ENCODE assay signal across 13 mouse cellular contexts in genomic region chr11:70177647-70178046, GRCm38 (mm10). TPM values are rescaled to one million over a fixed set of nuclear protein-coding genes. Genes with fewer than 3 reads are reported as not detected.
DNase-seq lines count a peak whose midpoint lies in the region; ATAC-seq and TF ChIP-seq lines count a peak whose summit lies in the region.
"Had no signal": no experiment of that assay in that cellular context is flagged by ENCODE, and none has a peak within 500 bp of the region (broad histone marks: within the 10 kb centered on the region; RNA-seq: fewer than 3 reads in every experiment).

No protein-coding gene starts in this region.

- intact Hi-C loops in gastrocnemius, adult 2 months (cut with DNase I) = no loop called here
- intact Hi-C loops in left cerebral cortex, postnatal 25 days (cut with DNase I) = loop anchor here (2.0 kb wide), 1 partner anchor 103 kb away; no protein-coding TSS in a partner anchor

- no peak for TF ChIP-seq POLR2A in brain, embryonic 14.5 days (IDR thresholded peaks at IDR 0.05; ENCODE audit: borderline replicate concordance, extremely low read depth, insufficient read depth, insufficient read length, poor library complexity, severe bottlenecking)

- DNase-seq in gastrocnemius, adult 2 months = no peak
- no peak for DNase-seq in gastrocnemius, adult 8-10 months (ENCODE audit: low spot score in 2 of 2)
- DNase-seq in lung, embryonic 14.5 days = no peak
- no peak for DNase-seq in lung, postnatal 25 days (ENCODE audit: low spot score)
- DNase-seq in brain, embryonic 14.5 days (ENCODE audit: low read depth) = no peak
- no peak for DNase-seq in left cerebral cortex, postnatal 25 days (ENCODE audit: low spot score in 2 of 2)

- peak; percentile 35 for TF ChIP-seq CTCF in gastrocnemius, adult 2 months (IDR thresholded peaks at IDR 0.05)
- peak; percentile 50; the same call in 1 of the 2 replicates for TF ChIP-seq CTCF in lung, embryonic 14.5 days (IDR thresholded peaks at IDR 0.05; ENCODE audit: low read depth)
- TF ChIP-seq CTCF in E14TG2a.4 (conservative IDR thresholded peaks at IDR 0.05; ENCODE audit: low read length) = peak; percentile 92
- peak; percentile 42; the same call in 1 of the 2 replicates for TF ChIP-seq CTCF in brain, embryonic 14.5 days (IDR thresholded peaks at IDR 0.05; ENCODE audit: borderline replicate concordance, extremely low read depth, insufficient read depth, insufficient read length)

- H3K4me1 ChIP-seq in lung, embryonic 14.5 days (ENCODE audit: insufficient read depth) = no peaks in the 10 kb centered on the region
- no peaks in the 10 kb centered on the region for H3K4me1 ChIP-seq in E14TG2a.4 (replicated peaks; ENCODE audit: low read depth, low read length)
- H3K4me1 ChIP-seq: embryonic facial prominence, embryonic 15.5 days; limb, embryonic 12.5 days; midbrain, embryonic 12.5 days had no signal

- H3K36me3 ChIP-seq in lung, embryonic 14.5 days (ENCODE audit: insufficient read depth) = no peaks in the 10 kb centered on the region
- H3K36me3 ChIP-seq in E14TG2a.4 (ENCODE audit: insufficient read depth, low read length) = no peaks in the 10 kb centered on the region
- H3K36me3 ChIP-seq: embryonic facial prominence, embryonic 15.5 days; limb, embryonic 12.5 days; midbrain, embryonic 12.5 days had no signal

- H3K9me3 ChIP-seq in lung, embryonic 14.5 days (ENCODE audit: low read depth, low read length) = no peaks in the 10 kb centered on the region
- H3K9me3 ChIP-seq in E14TG2a.4 (ENCODE audit: low read length) = no peaks in the 10 kb centered on the region
- H3K9me3 ChIP-seq: embryonic facial prominence, embryonic 15.5 days; midbrain, embryonic 12.5 days had no signal

- H3K4me2 ChIP-seq in lung, embryonic 14.5 days = no peak overlapping the region
- H3K4me2 ChIP-seq: embryonic facial prominence, embryonic 15.5 days; limb, embryonic 12.5 days; midbrain, embryonic 12.5 days had no signal

- 71% methylated on average over 8 of the region's 8 CpGs for WGBS in lung, embryonic 14.5 days

- H3K27me3 ChIP-seq in lung, embryonic 14.5 days (ENCODE audit: insufficient read depth, low read length) = no peaks in the 10 kb centered on the region
- H3K27me3 ChIP-seq in E14TG2a.4 (ENCODE audit: insufficient read depth, low read length) = peaks cover 3% of the 10 kb centered on the region; the same call in 1 of the 2 replicates
- H3K27me3 ChIP-seq: embryonic facial prominence, embryonic 15.5 days; limb, embryonic 12.5 days; midbrain, embryonic 12.5 days had no signal

- H3K4me3 ChIP-seq in gastrocnemius, adult 2 months = no peak overlapping the region
- H3K4me3 ChIP-seq in lung, embryonic 14.5 days (ENCODE audit: low read depth, low read length) = no peak overlapping the region
- H3K4me3 ChIP-seq in E14TG2a.4 (replicated peaks; ENCODE audit: low read length) = no peak overlapping the region
- H3K4me3 ChIP-seq: embryonic facial prominence, embryonic 15.5 days; limb, embryonic 12.5 days; midbrain, embryonic 12.5 days had no signal

- H3K9ac ChIP-seq in lung, embryonic 14.5 days = no peak overlapping the region
- H3K9ac ChIP-seq: embryonic facial prominence, embryonic 15.5 days; limb, embryonic 12.5 days; midbrain, embryonic 12.5 days had no signal

- H3K27ac ChIP-seq in gastrocnemius, adult 2 months = no peak overlapping the region
- H3K27ac ChIP-seq in lung, embryonic 14.5 days (ENCODE audit: low read depth) = no peak overlapping the region
- H3K27ac ChIP-seq: embryonic facial prominence, embryonic 15.5 days; limb, embryonic 12.5 days; midbrain, embryonic 12.5 days had no signal

- ATAC-seq in lung, embryonic 14.5 days (ENCODE audit: insufficient read depth) = no peak
- ATAC-seq in activated CD4-positive, CD25-positive, alpha-beta regulatory T cell, adult 4 months = no peak
- ATAC-seq: inflammation-experienced regulatory T-cells, adult 6 months had no signal

RNA-seq across cellular contexts. Expression of gene Clec10a, which starts 21.6 kb away (rescaled TPM):
- 1 to 10 TPM; 2.1 to 2.7 TPM for total RNA-seq in gastrocnemius, adult 2 months (2021)
- total RNA-seq in gastrocnemius, adult 8-10 months (2022) = 1 to 10 TPM; 1.6 to 3.6 (median 2.8) TPM
- 0.18 and 1.1 TPM in 2 replicates for polyA plus RNA-seq in lung, embryonic 14.5 days (2014; fragmentation: Nextera tagmentation; extraction: Ambion mirVana)
- polyA plus RNA-seq in brain, embryonic 14.5 days (2012; rRNA removed) = 0.60 and 0.86 TPM in 2 replicates
- not detected for polyA plus RNA-seq in activated CD4-positive, CD25-positive, alpha-beta regulatory T cell, adult 4 months (2017; shearing (Covaris generic))
- 1 to 10 TPM; 2.3 to 2.4 TPM for total RNA-seq in left cerebral cortex, postnatal 25 days (2021)
- polyA plus RNA-seq: limb, embryonic 12.5 days had no signal

RNA-seq across cellular contexts. Expression of gene Slc16a11, which starts 34.9 kb away (rescaled TPM):
- not detected for total RNA-seq in gastrocnemius, adult 2 months (2021)
- under 1 TPM in 2 of 4 experiments, not detected in 2; 0.27 to 0.46 TPM for total RNA-seq in gastrocnemius, adult 8-10 months (2022)
- 0.23 and 0.63 TPM in 2 replicates for polyA plus RNA-seq in lung, embryonic 14.5 days (2014; fragmentation: Nextera tagmentation; extraction: Ambion mirVana)
- 2.8 and 3.8 TPM in 2 replicates for polyA plus RNA-seq in brain, embryonic 14.5 days (2012; rRNA removed)
- not detected for polyA plus RNA-seq in activated CD4-positive, CD25-positive, alpha-beta regulatory T cell, adult 4 months (2017; shearing (Covaris generic))
- 10 to 100 TPM; 23.9 to 27.1 TPM for total RNA-seq in left cerebral cortex, postnatal 25 days (2021)
- total RNA-seq: gastrocnemius, postnatal 4 days had no signal

RNA-seq across cellular contexts. Expression of gene Slc16a13, which starts 43.2 kb away (rescaled TPM):
- total RNA-seq in gastrocnemius, adult 2 months (2021) = under 1 TPM; 0.28 to 0.67 TPM
- under 1 TPM; 0.13 to 0.89 (median 0.35) TPM for total RNA-seq in gastrocnemius, adult 8-10 months (2022)
- 4.4 and 6.2 TPM in 2 replicates for polyA plus RNA-seq in lung, embryonic 14.5 days (2014; fragmentation: Nextera tagmentation; extraction: Ambion mirVana)
- polyA plus RNA-seq in brain, embryonic 14.5 days (2012; rRNA removed) = 13.9 and 15.1 TPM in 2 replicates
- 1 to 10 TPM; 2.6 to 4.1 TPM for polyA plus RNA-seq in activated CD4-positive, CD25-positive, alpha-beta regulatory T cell, adult 4 months (2017; shearing (Covaris generic))
- total RNA-seq in left cerebral cortex, postnatal 25 days (2021) = 1 to 10 TPM; 7.0 to 8.3 TPM

RNA-seq across cellular contexts. Expression of gene Mgl2, which starts 47.5 kb away (rescaled TPM):
- 1 to 10 TPM in 1 of 2 experiments, under 1 TPM in 1; 0.94 to 3.3 TPM for total RNA-seq in gastrocnemius, adult 2 months (2021)
- total RNA-seq in gastrocnemius, adult 8-10 months (2022) = 1 to 10 TPM in 2 of 4 experiments, under 1 TPM in 2; 0.60 to 2.0 (median 0.94) TPM
- polyA plus RNA-seq in lung, embryonic 14.5 days (2014; fragmentation: Nextera tagmentation; extraction: Ambion mirVana) = 5.9 and 6.4 TPM in 2 replicates
- 0.33 and 0.37 TPM in 2 replicates for polyA plus RNA-seq in brain, embryonic 14.5 days (2012; rRNA removed)
- polyA plus RNA-seq in activated CD4-positive, CD25-positive, alpha-beta regulatory T cell, adult 4 months (2017; shearing (Covaris generic)) = under 1 TPM in 1 of 2 experiments, not detected in 1; 0.21 TPM
- total RNA-seq in left cerebral cortex, postnatal 25 days (2021) = under 1 TPM; 0.44 to 0.50 TPM
- polyA plus RNA-seq: inflammation-experienced regulatory T-cells, adult 6 months; limb, embryonic 12.5 days had no signal

RNA-seq across cellular contexts. Expression of gene Bcl6b, which starts 52.0 kb away (rescaled TPM):
- total RNA-seq in gastrocnemius, adult 2 months (2021) = 1 to 10 TPM; 1.4 to 2.6 TPM
- total RNA-seq in gastrocnemius, adult 8-10 months (2022) = 1 to 10 TPM; 1.2 to 3.9 (median 2.3) TPM
- 30.3 and 30.9 TPM in 2 replicates for polyA plus RNA-seq in lung, embryonic 14.5 days (2014; fragmentation: Nextera tagmentation; extraction: Ambion mirVana)
- 4.5 and 5.9 TPM in 2 replicates for polyA plus RNA-seq in brain, embryonic 14.5 days (2012; rRNA removed)
- polyA plus RNA-seq in activated CD4-positive, CD25-positive, alpha-beta regulatory T cell, adult 4 months (2017; shearing (Covaris generic)) = under 1 TPM; 0.23 to 0.36 TPM
- 1 to 10 TPM; 1.7 to 2.2 TPM for total RNA-seq in left cerebral cortex, postnatal 25 days (2021)

Comparison
In these comparisons a context has a peak if more than half of its experiments do, and no peak if none do; other contexts are left out.
1. CTCF ChIP-seq: peak in every context shown above with its lines; median percentile 92 in E14TG2a.4; 50 in lung, embryonic 14.5 days; 42 in brain, embryonic 14.5 days; 35 in gastrocnemius, adult 2 months.
2. RNA of gene Slc16a11, which starts 34.9 kb away (total RNA-seq): 23.9 to 27.1 TPM in left cerebral cortex, postnatal 25 days; 0.27 to 0.46 TPM in gastrocnemius, adult 8-10 months and not detected in gastrocnemius, adult 2 months; every median in the first group is over 10 times any median in the second.
3. RNA of gene Slc16a13, which starts 43.2 kb away (total RNA-seq): 7.0 to 8.3 TPM in left cerebral cortex, postnatal 25 days; 0.28 to 0.67 TPM in gastrocnemius, adult 2 months and 0.13 to 0.89 TPM in gastrocnemius, adult 8-10 months; every median in the first group is over 4 times any median in the second.